Mouse (Mus musculus): Measurements from ENCODE around the gene Lrrc8e. TPM values are rescaled to one million over a fixed set of nuclear protein-coding genes. Genes with fewer than 3 reads are reported as not detected.

Lrrc8e gene
- not detected for total RNA-seq (2021)

- DNase-seq = no peak
- intact Hi-C loops (cut with DNase I) = no loop called here
Measured at GRCm38 (mm10) chr8:4226739-4227347, at the start of gene Lrrc8e. Gene Lrrc8e (plus strand): TSS chr8:4226827.

GRCm38 (mm10) chr8:4183409-4183808 is 43.2 kb upstream of the Lrrc8e start:
- no peak for DNase-seq
- intact Hi-C loops (cut with DNase I) = no loop called here

GRCm38 (mm10) chr8:4186151-4186550 is 40.5 kb upstream of the Lrrc8e start:
- no peak for DNase-seq
- intact Hi-C loops (cut with DNase I) = no loop called here

GRCm38 (mm10) chr8:4188605-4189004 is 38.0 kb upstream of the Lrrc8e start:
- no peak for DNase-seq
- intact Hi-C loops (cut with DNase I) = no loop called here

- DNase-seq = no peak
- intact Hi-C loops (cut with DNase I) = no loop called here
Measured at GRCm38 (mm10) chr8:4189031-4189722, 37.5 kb upstream of the Lrrc8e start.

GRCm38 (mm10) chr8:4192305-4192704 is 34.3 kb upstream of the Lrrc8e start:
- no peak for DNase-seq
- intact Hi-C loops (cut with DNase I) = no loop called here

- intact Hi-C loops (cut with DNase I) = no loop called here
- peak; percentile 92 for DNase-seq
Measured at GRCm38 (mm10) chr8:4192807-4193587, 33.6 kb upstream of the Lrrc8e start.

GRCm38 (mm10) chr8:4193588-4193894 is 33.1 kb upstream of the Lrrc8e start:
- DNase-seq = no peak
- intact Hi-C loops (cut with DNase I) = no loop called here

GRCm38 (mm10) chr8:4201321-4201720 is 25.3 kb upstream of the Lrrc8e start:
- no peak for DNase-seq
- intact Hi-C loops (cut with DNase I) = no loop called here

- DNase-seq = no peak
- intact Hi-C loops (cut with DNase I) = no loop called here
Measured at GRCm38 (mm10) chr8:4205246-4206123, 21.1 kb upstream of the Lrrc8e start.

- intact Hi-C loops (cut with DNase I) = no loop called here
- DNase-seq = no peak
Measured at GRCm38 (mm10) chr8:4206182-4207015, 20.2 kb upstream of the Lrrc8e start.

- intact Hi-C loops (cut with DNase I) = no loop called here
- no peak for DNase-seq
Measured at GRCm38 (mm10) chr8:4207016-4207350, 19.6 kb upstream of the Lrrc8e start.

GRCm38 (mm10) chr8:4211097-4211496 is 15.5 kb upstream of the Lrrc8e start:
- intact Hi-C loops (cut with DNase I) = no loop called here
- no peak for DNase-seq

GRCm38 (mm10) chr8:4212809-4213209 is 13.8 kb upstream of the Lrrc8e start:
- DNase-seq = no peak
- intact Hi-C loops (cut with DNase I) = no loop called here

- no peak for DNase-seq
- intact Hi-C loops (cut with DNase I) = no loop called here
Measured at GRCm38 (mm10) chr8:4213210-4214005, 13.2 kb upstream of the Lrrc8e start.

GRCm38 (mm10) chr8:4214006-4214980 is 12.3 kb upstream of the Lrrc8e start:
- no peak for DNase-seq
- intact Hi-C loops (cut with DNase I) = no loop called here

- intact Hi-C loops (cut with DNase I) = no loop called here
Measured at GRCm38 (mm10) chr8:4216296-4216695, 10.3 kb upstream of the Lrrc8e start.

More at GRCm38 (mm10) chr8:4216296-4216695, 10.3 kb upstream of the Lrrc8e start:
- no peak for DNase-seq

Data from left cerebral cortex, postnatal 4 days (tissue).